Mouse (Mus musculus): ENCODE measurements around the gene Gm20518. TPM values are rescaled to one million over a fixed set of nuclear protein-coding genes. Genes with fewer than 3 reads are reported as not detected.

The Gm20518 gene
- total RNA-seq, 2 experiments from 2014 or later, result 2.1 TPM; not detected in 1

- no peak for ATAC-seq (replicated peaks; ENCODE audit: low FRiP score, poor library complexity, severe bottlenecking)
Measured at GRCm38 (mm10) chr16:17796971-17797811, 94.3 kb downstream of the Gm20518 start, which contains the start of gene Scarf2. TSS of gene Scarf2 (plus strand) at chr16:17797282.

DNA sequence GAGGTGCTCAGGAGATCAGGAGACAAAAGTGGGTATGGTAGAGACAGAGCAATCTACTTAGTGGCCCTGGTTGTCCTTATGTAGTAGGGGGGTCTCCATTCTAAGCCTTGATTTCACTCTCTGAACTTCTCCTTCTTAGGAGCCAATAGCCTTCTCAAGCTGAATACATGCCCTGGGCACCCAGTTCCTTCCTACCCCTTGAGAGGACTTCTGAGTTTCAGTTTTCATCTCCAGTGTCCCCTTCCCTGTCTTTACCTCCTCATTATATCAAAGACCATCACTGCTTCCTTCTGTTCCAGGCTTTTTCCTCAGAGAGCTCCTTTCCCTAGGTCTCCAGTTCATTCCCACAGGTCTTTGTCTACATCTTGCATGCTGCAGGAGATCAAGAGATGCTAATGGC is 95.0 kb downstream of the Gm20518 start:
- no peak for ATAC-seq (replicated peaks; ENCODE audit: low FRiP score, poor library complexity, severe bottlenecking)

DNA sequence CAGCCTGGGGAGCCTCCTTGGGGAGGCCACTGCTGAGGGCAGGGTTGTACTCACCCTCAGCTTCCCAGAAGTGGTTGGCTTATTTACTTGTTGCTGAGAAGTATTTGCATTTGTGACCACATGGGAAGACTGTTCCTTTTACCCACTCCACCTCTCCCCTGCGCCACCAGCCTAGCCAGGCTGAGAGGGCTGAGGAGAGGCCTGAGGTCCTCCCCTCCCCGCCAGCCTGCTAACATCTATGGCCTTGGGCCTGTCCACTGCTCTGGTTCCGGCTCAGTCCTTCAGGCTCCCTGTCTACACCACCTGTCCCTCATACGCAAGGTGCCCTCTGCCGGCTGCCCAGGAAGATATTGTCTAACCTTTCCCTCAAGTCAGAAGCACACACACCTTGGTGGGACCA is 95.8 kb downstream of the Gm20518 start:
- no peak for ATAC-seq (replicated peaks; ENCODE audit: low FRiP score, poor library complexity, severe bottlenecking)

GRCm38 (mm10) chr16:17794047-17794446 is 97.4 kb downstream of the Gm20518 start:
- no peak for ATAC-seq (replicated peaks; ENCODE audit: low FRiP score, poor library complexity, severe bottlenecking)

- ATAC-seq (replicated peaks; ENCODE audit: low FRiP score, poor library complexity, severe bottlenecking), result no peak
Measured at GRCm38 (mm10) chr16:17792728-17793127, 98.7 kb downstream of the Gm20518 start.

- ATAC-seq (replicated peaks; ENCODE audit: low FRiP score, poor library complexity, severe bottlenecking), result no peak
Measured at GRCm38 (mm10) chr16:17785337-17785736, 106.1 kb downstream of the Gm20518 start.

Other genes with a start within 250 kb of the Gm20518 start
- 5.0 and 11.5 TPM in 2 replicates for gene Ccdc74a, start 245.2 kb downstream of the Gm20518 start, total RNA-seq (2015; ENCODE audit: low replicate concordance)
- gene Ccdc74a, start 245.2 kb downstream of the Gm20518 start, total RNA-seq (2017; ENCODE audit: low replicate concordance), result 2.8 and 13.5 TPM in 2 replicates
- gene Med15, start 158.8 kb downstream of the Gm20518 start, total RNA-seq (2015; ENCODE audit: low replicate concordance), result 55.1 and 70.8 TPM in 2 replicates
- 57.3 and 60.2 TPM in 2 replicates for gene Med15, start 158.8 kb downstream of the Gm20518 start, total RNA-seq (2017; ENCODE audit: low replicate concordance)
- 4.2 and 5.4 TPM in 2 replicates for gene Klhl22, start 132.1 kb downstream of the Gm20518 start, total RNA-seq (2015; ENCODE audit: low replicate concordance)
- 3.7 and 3.9 TPM in 2 replicates for gene Klhl22, start 132.1 kb downstream of the Gm20518 start, total RNA-seq (2017; ENCODE audit: low replicate concordance)
- 0.42 TPM in 1 of 2 replicates, not detected in the other for gene Scarf2, start 94.4 kb downstream of the Gm20518 start, total RNA-seq (2015; ENCODE audit: low replicate concordance)
- gene Scarf2, start 94.4 kb downstream of the Gm20518 start, total RNA-seq (2017; ENCODE audit: low replicate concordance), result not detected in 2 replicates
- gene B830017H08Rik, start 58.5 kb downstream of the Gm20518 start, total RNA-seq (2015; ENCODE audit: low replicate concordance), result not detected in 2 replicates
- gene B830017H08Rik, start 58.5 kb downstream of the Gm20518 start, total RNA-seq (2017; ENCODE audit: low replicate concordance), result not detected in 2 replicates
- gene Car15, start 53.3 kb downstream of the Gm20518 start, total RNA-seq (2015; ENCODE audit: low replicate concordance), result 7.1 and 9.7 TPM in 2 replicates
- 4.6 and 9.5 TPM in 2 replicates for gene Car15, start 53.3 kb downstream of the Gm20518 start, total RNA-seq (2017; ENCODE audit: low replicate concordance)
- not detected in 2 replicates for gene Tssk1, start 2.6 kb upstream of the Gm20518 start, total RNA-seq (2015; ENCODE audit: low replicate concordance)
- gene Tssk1, start 2.6 kb upstream of the Gm20518 start, total RNA-seq (2017; ENCODE audit: low replicate concordance), result not detected in 2 replicates
- gene Dgcr2, start 6.9 kb upstream of the Gm20518 start, total RNA-seq (2015; ENCODE audit: low replicate concordance), result 21.4 and 38.9 TPM in 2 replicates
- 41.7 and 42.7 TPM in 2 replicates for gene Dgcr2, start 6.9 kb upstream of the Gm20518 start, total RNA-seq (2017; ENCODE audit: low replicate concordance)
- not detected in 2 replicates for gene Tssk2, start 7.0 kb upstream of the Gm20518 start, total RNA-seq (2015; ENCODE audit: low replicate concordance)
- not detected in 2 replicates for gene Tssk2, start 7.0 kb upstream of the Gm20518 start, total RNA-seq (2017; ENCODE audit: low replicate concordance)
- 9.4 and 10.9 TPM in 2 replicates for gene Ess2, start 19.7 kb upstream of the Gm20518 start, total RNA-seq (2015; ENCODE audit: low replicate concordance)
- 9.6 and 27.5 TPM in 2 replicates for gene Ess2, start 19.7 kb upstream of the Gm20518 start, total RNA-seq (2017; ENCODE audit: low replicate concordance)
- gene Gsc2, start 23.4 kb upstream of the Gm20518 start, total RNA-seq (2015; ENCODE audit: low replicate concordance), result not detected in 2 replicates
- not detected in 2 replicates for gene Gsc2, start 23.4 kb upstream of the Gm20518 start, total RNA-seq (2017; ENCODE audit: low replicate concordance)
- 0.84 and 12.3 TPM in 2 replicates for gene Slc25a1, start 36.5 kb upstream of the Gm20518 start, total RNA-seq (2015; ENCODE audit: low replicate concordance)
- gene Slc25a1, start 36.5 kb upstream of the Gm20518 start, total RNA-seq (2017; ENCODE audit: low replicate concordance), result 8.5 and 9.9 TPM in 2 replicates
- 8.8 TPM in 1 of 2 replicates, not detected in the other for gene Vpreb2, start 88.8 kb upstream of the Gm20518 start, total RNA-seq (2015; ENCODE audit: low replicate concordance)
- not detected in 2 replicates for gene Vpreb2, start 88.8 kb upstream of the Gm20518 start, total RNA-seq (2017; ENCODE audit: low replicate concordance)
- 8.4 TPM in 1 of 2 replicates, not detected in the other for gene Dgcr6, start 161.2 kb upstream of the Gm20518 start, total RNA-seq (2015; ENCODE audit: low replicate concordance)
- gene Dgcr6, start 161.2 kb upstream of the Gm20518 start, total RNA-seq (2017; ENCODE audit: low replicate concordance), result 2.1 TPM in 1 of 2 replicates, not detected in the other
- not detected in 2 replicates for gene Prodh, start 198.5 kb upstream of the Gm20518 start, total RNA-seq (2015; ENCODE audit: low replicate concordance)
- 3.4 and 5.0 TPM in 2 replicates for gene Prodh, start 198.5 kb upstream of the Gm20518 start, total RNA-seq (2017; ENCODE audit: low replicate concordance)
- 1.4 TPM in 1 of 2 replicates, not detected in the other for gene Rtn4r, start 236.0 kb upstream of the Gm20518 start, total RNA-seq (2015; ENCODE audit: low replicate concordance)
- gene Rtn4r, start 236.0 kb upstream of the Gm20518 start, total RNA-seq (2017; ENCODE audit: low replicate concordance), result 1.6 TPM in 1 of 2 replicates, not detected in the other